Mouse (Mus musculus): ENCODE results near the gene Tnni3k. TPM values are rescaled to one million over a fixed set of nuclear protein-coding genes. Genes with fewer than 3 reads are reported as not detected.

Gene Tnni3k
- total and polyA plus RNA-seq, 3 experiments: 0.07 TPM; not detected in 2

DNA sequence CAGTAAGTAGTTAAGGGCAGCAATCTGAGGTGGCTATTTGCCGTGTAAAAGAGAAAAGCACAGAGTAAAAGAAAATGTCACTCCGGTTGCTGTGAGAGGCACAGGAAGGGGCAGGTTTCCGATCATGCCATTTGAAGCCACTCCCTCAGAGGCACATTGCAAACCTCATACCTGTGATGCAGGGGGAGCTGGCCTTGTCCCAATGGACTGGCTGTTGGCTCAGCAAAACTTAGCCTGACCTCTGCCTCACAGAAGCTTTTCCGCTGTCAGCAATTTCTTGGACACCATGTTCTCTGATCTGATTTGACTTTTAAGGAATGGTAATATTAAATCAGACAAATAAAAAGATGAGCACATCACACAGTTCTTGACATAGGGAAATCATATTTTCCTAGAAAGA lies 52.4 kb downstream of the Tnni3k start:
- H3K4me3 ChIP-seq (replicated peaks in 1 of 3; ENCODE audit: low read depth in 2 of 3, low read length in 2 of 3, poor library complexity in 1 of 3): no peak overlapping the region
- in situ Hi-C loops (cut with MboI; ENCODE audit: low pct_ligation_motif_present, low pct_unique_long_range_greater_than_20kb, low sequenced_read_pairs) (no loop called here), dilution Hi-C loops (cut with MboI; ENCODE audit: extremely low pct_ligation_motif_present, extremely low pct_unique_long_range_greater_than_20kb, low sequenced_read_pairs) (no loop called here)
- no peak overlapping the region for H3K9ac ChIP-seq (ENCODE audit: insufficient read depth, low read depth)
- TF ChIP-seq JUN (IDR thresholded peaks at IDR 0.05; ENCODE audit: insufficient read depth, low read depth, low read length) (no peak), RCOR1 (conservative IDR thresholded peaks at IDR 0.05; ENCODE audit: low read depth, low read length) (no peak), BHLHE40 (IDR thresholded peaks at IDR 0.05; ENCODE audit: low read depth, low read length) (no peak), USF2 (conservative IDR thresholded peaks at IDR 0.05; ENCODE audit: low read depth, low read length) (no peak), IRF4 (IDR thresholded peaks at IDR 0.05; ENCODE audit: low read depth, low read length) (no peak), TCF12 (IDR thresholded peaks at IDR 0.05; ENCODE audit: low read depth, low read length) (no peak), GABPA (IDR thresholded peaks at IDR 0.05; ENCODE audit: insufficient replicate concordance, low read depth, low read length) (no peak), HCFC1 (IDR thresholded peaks at IDR 0.05; ENCODE audit: low read depth, low read length) (no peak), JUND (conservative IDR thresholded peaks at IDR 0.05; ENCODE audit: low read depth, low read length) (no peak), EP300 (IDR thresholded peaks at IDR 0.05; ENCODE audit: low read length) (no peak), CHD2 (IDR thresholded peaks at IDR 0.05; ENCODE audit: low read length) (no peak), MAFK (IDR thresholded peaks at IDR 0.05; ENCODE audit: insufficient replicate concordance, low read length) (no peak), NRF1 (IDR thresholded peaks at IDR 0.05; ENCODE audit: low read depth, low read length) (no peak), POLR2AphosphoS2 (IDR thresholded peaks at IDR 0.05; ENCODE audit: low read depth, low read length) (no peak), TBP (conservative IDR thresholded peaks at IDR 0.05; ENCODE audit: low read depth, low read length) (no peak), PAX5 (IDR thresholded peaks at IDR 0.05; ENCODE audit: low read length) (no peak), ZKSCAN1 (IDR thresholded peaks at IDR 0.05; ENCODE audit: borderline replicate concordance, low read depth, low read length) (no peak), SIN3A (IDR thresholded peaks at IDR 0.05; ENCODE audit: low read length) (no peak), MYC (IDR thresholded peaks at IDR 0.05; ENCODE audit: low read depth, low read length) (no peak)
- DNase-seq (ENCODE audit: extremely low read depth): peak; percentile 15
- H3K27ac ChIP-seq (ENCODE audit: insufficient read depth, low read depth): no peak overlapping the region
- H3K4me2 ChIP-seq (ENCODE audit: insufficient read depth, low read depth, poor library complexity, severe bottlenecking): no peak overlapping the region
- no peaks in the 10 kb centered on the region for H3K27me3 ChIP-seq (replicated peaks)
- H3K79me2 ChIP-seq (replicated peaks; ENCODE audit: control insufficient read depth, extremely low read depth, insufficient read depth, poor library complexity, severe bottlenecking): no peaks in the 10 kb centered on the region
- H3K9me3 ChIP-seq (replicated peaks; ENCODE audit: low read length): no peaks in the 10 kb centered on the region
- no peaks in the 10 kb centered on the region for H3K36me3 ChIP-seq (replicated peaks in 1 of 2; ENCODE audit: control insufficient read depth in 1 of 2, insufficient read depth in 1 of 2, low read length in 1 of 2)
- peaks cover 0 to 21% of the 10 kb centered on the region in 2 experiments; a peak in 2 of 4 replicates for H3K4me1 ChIP-seq (ENCODE audit: control insufficient read depth in 1 of 2, insufficient read depth in 2 of 2)

- dilution Hi-C loops (cut with MboI; ENCODE audit: extremely low pct_ligation_motif_present, extremely low pct_unique_long_range_greater_than_20kb, low sequenced_read_pairs) (no loop called here), in situ Hi-C loops (cut with MboI; ENCODE audit: low pct_ligation_motif_present, low pct_unique_long_range_greater_than_20kb, low sequenced_read_pairs) (no loop called here)
- H3K9me3 ChIP-seq (replicated peaks; ENCODE audit: low read length): no peaks in the 10 kb centered on the region
- no peak overlapping the region for H3K4me2 ChIP-seq (ENCODE audit: insufficient read depth, low read depth, poor library complexity, severe bottlenecking)
- no peaks in the 10 kb centered on the region for H3K79me2 ChIP-seq (replicated peaks; ENCODE audit: control insufficient read depth, extremely low read depth, insufficient read depth, poor library complexity, severe bottlenecking)
- H3K9ac ChIP-seq (ENCODE audit: insufficient read depth, low read depth): no peak overlapping the region
- DNase-seq (ENCODE audit: extremely low read depth): peak; percentile 42
- H3K27me3 ChIP-seq (replicated peaks): no peaks in the 10 kb centered on the region
- H3K4me3 ChIP-seq (replicated peaks in 1 of 3; ENCODE audit: low read depth in 2 of 3, low read length in 2 of 3, poor library complexity in 1 of 3): no peak overlapping the region
- TF ChIP-seq ZNF384 (IDR thresholded peaks at IDR 0.05; ENCODE audit: low read depth, low read length) (peak; percentile 90), MAX (IDR thresholded peaks at IDR 0.05; ENCODE audit: low read length) (no peak), ZMIZ1 (IDR thresholded peaks at IDR 0.05; ENCODE audit: low read depth, low read length) (no peak), JUND (conservative IDR thresholded peaks at IDR 0.05; ENCODE audit: low read depth, low read length) (peak; percentile 84), IRF4 (IDR thresholded peaks at IDR 0.05; ENCODE audit: low read depth, low read length) (peak; percentile 71; the same call in 1 of the 2 replicates), JUN (IDR thresholded peaks at IDR 0.05; ENCODE audit: insufficient read depth, low read depth, low read length) (peak; percentile 28; the same call in 1 of the 2 replicates)
- H3K27ac ChIP-seq (ENCODE audit: insufficient read depth, low read depth): no peak overlapping the region
- H3K36me3 ChIP-seq (replicated peaks in 1 of 2; ENCODE audit: control insufficient read depth in 1 of 2, insufficient read depth in 1 of 2, low read length in 1 of 2): no peaks in the 10 kb centered on the region
- H3K4me1 ChIP-seq (ENCODE audit: control insufficient read depth in 1 of 2, insufficient read depth in 2 of 2): peaks cover 0 to 21% of the 10 kb centered on the region in 2 experiments; a peak in 2 of 4 replicates
Observed at GRCm38 (mm10) chr3:155001056-155001455, 54.2 kb downstream of the Tnni3k start.
